Mouse (Mus musculus): ENCODE data around the gene Dusp11.
"Not testable (repeated sequence)": the region's sequence is repeated elsewhere in the genome, so short reads cannot be mapped to it uniquely, and the experiment has no call there.

The Dusp11 gene

GRCm38 (mm10) chr6:85936508-85937465 lies 24.7 kb downstream of the Dusp11 start:
- ATAC-seq (ENCODE audit: low TSS enrichment) = peak; percentile 96

GRCm38 (mm10) chr6:85935646-85936045 lies 25.8 kb downstream of the Dusp11 start:
- no peak for ATAC-seq (ENCODE audit: low TSS enrichment)

- ATAC-seq (ENCODE audit: low TSS enrichment) = no peak
These were observed 27.4 kb downstream of the Dusp11 start for GRCm38 (mm10) chr6:85934047-85934446.

GRCm38 (mm10) chr6:85929312-85929711 lies 32.2 kb downstream of the Dusp11 start:
- no peak for ATAC-seq (ENCODE audit: low TSS enrichment)

- ATAC-seq (ENCODE audit: low TSS enrichment) = no peak
These were observed 33.7 kb downstream of the Dusp11 start for GRCm38 (mm10) chr6:85927476-85928464.

- ATAC-seq (ENCODE audit: low TSS enrichment) = no peak
These were observed 34.8 kb downstream of the Dusp11 start for GRCm38 (mm10) chr6:85926709-85927108.

GRCm38 (mm10) chr6:85923643-85924042 lies 37.8 kb downstream of the Dusp11 start:
- no peak for ATAC-seq (ENCODE audit: low TSS enrichment)

GRCm38 (mm10) chr6:85919401-85919800 lies 42.1 kb downstream of the Dusp11 start:
- no peak for ATAC-seq (ENCODE audit: low TSS enrichment)

- ATAC-seq (ENCODE audit: low TSS enrichment) = not testable (repeated sequence)
These were observed 43.1 kb downstream of the Dusp11 start for GRCm38 (mm10) chr6:85918341-85918740.

GRCm38 (mm10) chr6:85916596-85916995 lies 44.9 kb downstream of the Dusp11 start:
- ATAC-seq (ENCODE audit: low TSS enrichment) = no peak

- ATAC-seq (ENCODE audit: low TSS enrichment) = peak; percentile 95
These were observed 45.6 kb downstream of the Dusp11 start, which contains the start of gene Nat8f1 for GRCm38 (mm10) chr6:85915539-85916513. Gene Nat8f1, minus strand, starts transcription at chr6:85915687.

GRCm38 (mm10) chr6:85915141-85915538 lies 46.3 kb downstream of the Dusp11 start:
- ATAC-seq (ENCODE audit: low TSS enrichment) = peak; percentile 25; the same call in 1 of the 2 replicates

GRCm38 (mm10) chr6:85911587-85911986 lies 49.9 kb downstream of the Dusp11 start, which contains the start of gene Tprkb:
Gene Tprkb, plus strand, starts transcription at chr6:85911865.
- ATAC-seq (ENCODE audit: low TSS enrichment) = no peak

- ATAC-seq (ENCODE audit: low TSS enrichment) = no peak
These were observed 51.8 kb downstream of the Dusp11 start for GRCm38 (mm10) chr6:85909704-85910103.

GRCm38 (mm10) chr6:85908341-85908740 lies 53.1 kb downstream of the Dusp11 start:
- no peak for ATAC-seq (ENCODE audit: low TSS enrichment)

GRCm38 (mm10) chr6:85906911-85907351 lies 54.5 kb downstream of the Dusp11 start:
- ATAC-seq (ENCODE audit: low TSS enrichment) = peak; percentile 82

GRCm38 (mm10) chr6:85904642-85905061 lies 56.8 kb downstream of the Dusp11 start, which contains the start of gene Nat8f4:
Gene Nat8f4, minus strand, starts transcription at chr6:85904884.
- ATAC-seq (ENCODE audit: low TSS enrichment) = peak; percentile 74

- ATAC-seq (ENCODE audit: low TSS enrichment) = no peak
These were observed 59.2 kb downstream of the Dusp11 start for GRCm38 (mm10) chr6:85902303-85902702.

GRCm38 (mm10) chr6:85898596-85899475 lies 62.6 kb downstream of the Dusp11 start:
- not testable (repeated sequence) for ATAC-seq (ENCODE audit: low TSS enrichment)

Data from frontal cortex, adult (tissue).